Mouse (Mus musculus) MEL (cell line): ENCODE results near the gene Raver2. TPM values are rescaled to one million over a fixed set of nuclear protein-coding genes. Genes with fewer than 3 reads are reported as not detected.

ENCODE experiments used
- DNase-seq: peaks from one replicate; pipeline ENCODE4 v3.0.0; 2011; ENCODE audit warnings: low read depth, low spot score
- H3K27ac ChIP-seq: 2 replicates; pipeline ENCODE4 v1.5.1; 2012; ENCODE audit warnings: low read depth, mild to moderate bottlenecking, control low read depth, low read length, moderate library complexity; ENCODE audit not compliant: control insufficient read depth
- H3K27me3 ChIP-seq, 2 experiments: fragments of 150-350 bp in 1 of 2; sonication (generic) in 1 of 2; 2 replicates each; pipeline ENCODE4 v1.6.1; 2012; ENCODE audit warnings: low read length in 2 of 2, mild to moderate bottlenecking in 2 of 2, improper control_type of control experiment in 1 of 2, moderate library complexity in 1 of 2; ENCODE audit not compliant: insufficient read depth in 2 of 2, control insufficient read depth in 1 of 2
- H3K36me3 ChIP-seq, 2 experiments: 2 replicates each; pipeline ENCODE4 v1.6.1; 2012 to 2014; ENCODE audit warnings: low read length in 2 of 2, improper control_type of control experiment in 1 of 2, inconsistent platforms in 1 of 2, mild to moderate bottlenecking in 1 of 2; ENCODE audit not compliant: insufficient read depth in 2 of 2, control insufficient read depth in 1 of 2
- H3K4me1 ChIP-seq, 2 experiments: fragments of 150-350 bp in 1 of 2; sonication (generic) in 1 of 2; 2 replicates each; pipeline ENCODE4 v1.6.1; 2012; ENCODE audit warnings: low read length in 2 of 2, improper control_type of control experiment in 1 of 2, mild to moderate bottlenecking in 1 of 2; ENCODE audit not compliant: insufficient read depth in 2 of 2, control insufficient read depth in 1 of 2
- H3K4me3 ChIP-seq, 2 experiments: fragments of 150-350 bp in 1 of 2; sonication (generic) in 1 of 2; 2 replicates each; pipeline ENCODE4 v1.5.1; 2012; ENCODE audit warnings: low read depth in 2 of 2, low read length in 2 of 2, mild to moderate bottlenecking in 2 of 2, moderate library complexity in 2 of 2, control low read depth in 1 of 2, improper control_type of control experiment in 1 of 2; ENCODE audit not compliant: control insufficient read depth in 1 of 2, insufficient read depth in 1 of 2
- H3K79me2 ChIP-seq: 2 replicates; pipeline ENCODE4 v1.6.1; 2012; ENCODE audit warnings: mild to moderate bottlenecking, low read length, moderate library complexity; ENCODE audit not compliant: control insufficient read depth, poor library complexity, insufficient read depth
- H3K9ac ChIP-seq: 2 replicates; pipeline ENCODE4 v1.6.1; 2012; ENCODE audit warnings: low read depth, mild to moderate bottlenecking, control low read depth, low read length, moderate library complexity; ENCODE audit not compliant: control insufficient read depth, poor library complexity, severe bottlenecking
- H3K9me3 ChIP-seq: fragments of 150-350 bp; sonication (generic); replicated peaks from 2 replicates; pipeline ENCODE4 v1.6.1; 2012; ENCODE audit warnings: mild to moderate bottlenecking, low read length, improper control_type of control experiment, moderate library complexity; ENCODE audit not compliant: insufficient read depth
- BHLHE40 ChIP-seq: IDR thresholded peaks from 2 replicates; pipeline ENCODE4 v1.6.1; 2012; ENCODE audit warnings: low read depth, mild to moderate bottlenecking, inconsistent platforms, low read length, improper control_type of control experiment, borderline replicate concordance
- CHD1 ChIP-seq: IDR thresholded peaks from 2 replicates; pipeline ENCODE4 v1.6.1; 2012; ENCODE audit warnings: low read depth, mild to moderate bottlenecking, inconsistent platforms, low read length, improper control_type of control experiment
- CHD2 ChIP-seq: IDR thresholded peaks from 2 replicates; pipeline ENCODE4 v1.6.1; 2011; ENCODE audit warnings: low read length, improper control_type of control experiment
- E2F4 ChIP-seq: IDR thresholded peaks from 2 replicates; pipeline ENCODE4 v1.6.1; 2011; ENCODE audit warnings: low read depth, low read length, improper control_type of control experiment, borderline replicate concordance
- EP300 ChIP-seq, 2 experiments: IDR thresholded peaks; 2 replicates each; pipeline ENCODE4 v1.6.1; 2011; ENCODE audit warnings: improper control_type of control experiment in 2 of 2, low read length in 2 of 2, low read depth in 1 of 2, mild to moderate bottlenecking in 1 of 2
- GATA1 ChIP-seq: IDR thresholded peaks from 2 replicates; pipeline ENCODE4 v1.6.1; 2011; ENCODE audit warnings: low read depth, low read length, improper control_type of control experiment
- HCFC1 ChIP-seq: IDR thresholded peaks from 2 replicates; pipeline ENCODE4 v1.6.1; 2012; ENCODE audit warnings: low read depth, mild to moderate bottlenecking, inconsistent platforms, low read length, improper control_type of control experiment, moderate library complexity
- JUND ChIP-seq: IDR thresholded peaks from 2 replicates; pipeline ENCODE4 v1.6.1; 2011; ENCODE audit warnings: low read depth, mild to moderate bottlenecking, improper control_type of control experiment, low read length
- MAX ChIP-seq: IDR thresholded peaks from 2 replicates; pipeline ENCODE4 v1.6.1; 2011; ENCODE audit warnings: low read length, improper control_type of control experiment
- MAZ ChIP-seq: IDR thresholded peaks from 2 replicates; pipeline ENCODE4 v1.6.1; 2012; ENCODE audit warnings: low read depth, mild to moderate bottlenecking, inconsistent platforms, low read length, improper control_type of control experiment
- MXI1 ChIP-seq: IDR thresholded peaks from 2 replicates; pipeline ENCODE4 v1.6.1; 2011; ENCODE audit warnings: mild to moderate bottlenecking, low read depth, low read length, improper control_type of control experiment
- MYB ChIP-seq: IDR thresholded peaks from 2 replicates; pipeline ENCODE4 v1.6.1; 2011; ENCODE audit warnings: mild to moderate bottlenecking, low read depth, low read length, improper control_type of control experiment
- MYC ChIP-seq: IDR thresholded peaks from 2 replicates; pipeline ENCODE4 v1.6.1; 2011; ENCODE audit warnings: low read depth, mild to moderate bottlenecking, low read length, improper control_type of control experiment, moderate library complexity
- NELFE ChIP-seq: IDR thresholded peaks from 2 replicates; pipeline ENCODE4 v1.6.1; 2011; ENCODE audit warnings: low read depth, low read length, improper control_type of control experiment
- NRF1 ChIP-seq: IDR thresholded peaks from 2 replicates; pipeline ENCODE4 v1.6.1; 2014; ENCODE audit warnings: low read depth, mild to moderate bottlenecking, inconsistent platforms, low read length, improper control_type of control experiment, moderate library complexity; ENCODE audit not compliant: poor library complexity, insufficient read depth, severe bottlenecking
- POLR2A ChIP-seq, 2 experiments: IDR thresholded peaks; 2 replicates each; pipeline ENCODE4 v1.6.1; 2011 to 2012; ENCODE audit warnings: low read length in 2 of 2, mild to moderate bottlenecking in 2 of 2, control low read depth in 1 of 2, improper control_type of control experiment in 1 of 2, low read depth in 1 of 2, moderate library complexity in 1 of 2; ENCODE audit not compliant: control insufficient read depth in 1 of 2, insufficient read depth in 1 of 2, poor library complexity in 1 of 2
- POLR2AphosphoS2 ChIP-seq: IDR thresholded peaks from 2 replicates; pipeline ENCODE4 v1.6.1; 2011; ENCODE audit warnings: low read length, improper control_type of control experiment
- POLR2AphosphoS5 ChIP-seq: IDR thresholded peaks from 2 replicates; pipeline ENCODE4 v1.6.1; 2012; ENCODE audit warnings: low read depth, borderline replicate concordance, mild to moderate bottlenecking, inconsistent platforms, low read length, moderate library complexity, mixed read lengths
- RAD21 ChIP-seq: IDR thresholded peaks from 2 replicates; pipeline ENCODE4 v1.6.1; 2011; ENCODE audit warnings: mild to moderate bottlenecking, low read depth, low read length, improper control_type of control experiment
- RCOR1 ChIP-seq: IDR thresholded peaks from 2 replicates; pipeline ENCODE4 v1.6.1; 2012; ENCODE audit warnings: low read depth, mild to moderate bottlenecking, inconsistent platforms, low read length, improper control_type of control experiment
- TAL1 ChIP-seq: IDR thresholded peaks from 2 replicates; pipeline ENCODE4 v1.6.1; 2012; ENCODE audit warnings: mild to moderate bottlenecking, inconsistent platforms, low read length, moderate library complexity, mixed read lengths
- TBP ChIP-seq: IDR thresholded peaks from 2 replicates; pipeline ENCODE4 v1.8.0; 2011; ENCODE audit warnings: low read depth, low read length, improper control_type of control experiment
- TCF12 ChIP-seq: IDR thresholded peaks from 2 replicates; pipeline ENCODE4 v1.6.1; 2014; ENCODE audit warnings: low read depth, mild to moderate bottlenecking, inconsistent platforms, low read length, improper control_type of control experiment, moderate library complexity
- UBTF ChIP-seq: IDR thresholded peaks from 2 replicates; pipeline ENCODE4 v1.6.1; 2012; ENCODE audit warnings: low read depth, mild to moderate bottlenecking, inconsistent platforms, low read length, improper control_type of control experiment, moderate library complexity, borderline replicate concordance; ENCODE audit not compliant: insufficient read depth
- ZC3H11A ChIP-seq: IDR thresholded peaks from 2 replicates; pipeline ENCODE4 v1.6.1; 2012; ENCODE audit warnings: low read depth, mild to moderate bottlenecking, inconsistent platforms, low read length, improper control_type of control experiment
- ZKSCAN1 ChIP-seq: IDR thresholded peaks from 2 replicates; pipeline ENCODE4 v1.6.1; 2012; ENCODE audit warnings: low read depth, mild to moderate bottlenecking, inconsistent platforms, low read length, improper control_type of control experiment, moderate library complexity
- polyA plus RNA-seq, 2 experiments: library from polyadenylated mRNA; stranded (reverse) in 1 of 2; unstranded in 1 of 2; fragments of >175 nt in 1 of 2; fragments of >200 nt in 1 of 2; gene quantifications; 2 replicates each; pipeline versions ENCODE4 v1.2.1 to v1.2.4; 2012; ENCODE audit warnings: low replicate concordance in 2 of 2, low read depth in 1 of 2; ENCODE audit not compliant: insufficient read length in 2 of 2, insufficient read depth in 1 of 2, missing spikeins in 1 of 2
- total RNA-seq: library from RNA; depleted of rRNA; stranded (reverse); fragments of 300-350 nt; gene quantifications from 2 replicates; pipeline ENCODE4 v1.2.3, GENCODE M21; 2012

The Raver2 gene
- total and polyA plus RNA-seq, 3 experiments: 0.03 to 0.04 TPM; not detected in 1

DNA sequence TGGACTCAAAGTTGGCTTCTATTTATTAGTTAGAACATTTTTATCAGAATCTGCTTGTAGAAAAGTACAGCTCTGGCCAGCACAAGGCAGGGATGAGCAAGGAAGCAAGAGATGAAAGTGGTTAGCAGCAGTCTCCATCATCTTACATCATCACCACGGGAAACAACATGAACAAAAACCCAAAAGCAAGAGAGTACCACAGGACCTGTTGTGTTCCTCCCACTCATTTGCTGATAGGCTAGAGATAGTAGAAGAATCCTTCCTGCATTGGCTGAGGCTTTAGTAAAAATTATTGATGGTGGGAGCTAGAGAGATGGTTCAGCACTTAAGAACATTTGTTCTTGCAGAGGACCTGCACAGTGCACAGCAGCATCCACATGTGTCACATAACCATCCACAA is 125.4 kb downstream of the Raver2 start:
- Histone ChIP-seq H3K27ac (no peak overlapping the region), H3K36me3 (peaks cover 4 to 38% of the 10 kb centered on the region in 2 experiments), H3K4me1 (peaks cover 21 to 30% of the 10 kb centered on the region in 2 experiments), H3K27me3 (no peaks in the 10 kb centered on the region), H3K79me2 (peaks cover 4% of the 10 kb centered on the region; the same call in 1 of the 2 replicates), H3K9ac (no peak overlapping the region), H3K9me3 (no peaks in the 10 kb centered on the region), H3K4me3 (no peak overlapping the region)
- no peak for DNase-seq
- TF ChIP-seq NRF1 (no peak), POLR2A (IDR thresholded peaks at IDR 0.05; ENCODE audit: control insufficient read depth in 1 of 2, insufficient read depth in 1 of 2, low read depth in 1 of 2, low read length in 2 of 2, poor library complexity in 1 of 2) (no peak), MAZ (no peak), HCFC1 (no peak), BHLHE40 (no peak), MXI1 (no peak), MYB (no peak), EP300 (IDR thresholded peaks at IDR 0.05; ENCODE audit: low read depth in 1 of 2, low read length in 2 of 2) (no peak), CHD2 (no peak), GATA1 (no peak), CHD1 (no peak), ZKSCAN1 (no peak), POLR2AphosphoS2 (no peak), TBP (no peak), UBTF (no peak), NELFE (no peak), TCF12 (no peak)

GRCm38 (mm10) chr4:101196407-101196806 is 127.6 kb downstream of the Raver2 start:
- Histone ChIP-seq H3K27me3 (no peaks in the 10 kb centered on the region), H3K4me1 (peaks cover 21 to 30% of the 10 kb centered on the region in 2 experiments), H3K36me3 (peaks cover 4 to 38% of the 10 kb centered on the region in 2 experiments)
- TF ChIP-seq MAX (no peak), MYB (no peak), JUND (no peak), ZC3H11A (no peak), NRF1 (no peak), POLR2A (IDR thresholded peaks at IDR 0.05; ENCODE audit: control insufficient read depth in 1 of 2, insufficient read depth in 1 of 2, low read depth in 1 of 2, low read length in 2 of 2, poor library complexity in 1 of 2) (no peak), RCOR1 (no peak), POLR2AphosphoS5 (no peak), MYC (no peak), CHD2 (no peak), POLR2AphosphoS2 (no peak), RAD21 (no peak), CHD1 (no peak), E2F4 (no peak), TAL1 (no peak), BHLHE40 (no peak), UBTF (no peak)
- TF ChIP-seq, all 39 proteins: peak for 0
- DNase-seq: no peak
- H3K4me3 ChIP-seq: no peak overlapping the region
- no peak overlapping the region for H3K27ac ChIP-seq
- no peak overlapping the region for H3K9ac ChIP-seq
- peaks cover 5% of the 10 kb centered on the region; the same call in 1 of the 2 replicates for H3K79me2 ChIP-seq
- H3K9me3 ChIP-seq: no peaks in the 10 kb centered on the region
